In the genomic region with DNA sequence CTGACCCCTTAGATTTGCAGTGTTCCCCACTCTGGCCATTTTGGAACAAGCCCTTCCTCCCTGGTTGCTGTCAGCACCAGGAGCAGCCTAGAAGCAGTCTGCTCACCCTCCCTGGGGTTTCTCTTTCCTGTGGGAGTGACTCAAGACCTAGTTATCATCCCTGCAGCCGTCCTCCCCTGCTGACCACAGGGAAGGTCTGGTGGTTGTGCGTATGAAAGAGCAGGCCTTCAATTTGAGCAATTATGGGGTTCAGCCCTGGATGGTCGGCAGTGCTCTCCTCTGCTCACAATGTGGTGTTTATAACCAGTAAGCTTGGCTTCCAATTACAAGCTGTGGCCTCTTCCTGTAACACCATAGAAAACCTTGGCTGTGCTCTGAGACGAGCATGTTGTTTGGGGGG, we compare ENCODE assay signal across 12 mouse cellular contexts. TPM values are rescaled to one million over a fixed set of nuclear protein-coding genes. Genes with fewer than 3 reads are reported as not detected.
DNase-seq lines count a peak whose midpoint lies in the region; ATAC-seq and TF ChIP-seq lines count a peak whose summit lies in the region.
"Had no signal": no experiment of that assay in that cellular context is flagged by ENCODE, and none has a peak within 500 bp of the region (broad histone marks: within the 10 kb centered on the region; RNA-seq: fewer than 3 reads in every experiment).

No protein-coding gene starts in this region.

- DNase-seq in hindbrain, embryonic 11.5 days (ENCODE audit: low spot score): no peak
- no peak for DNase-seq in hindbrain, postnatal 0 days (ENCODE audit: low spot score)
- peak; percentile 67 for DNase-seq in 3T3-L1 (ENCODE audit: low read depth, low spot score)
- DNase-seq in Muller cell, postnatal 12 days (ENCODE audit: inconsistent ontology term): peak; percentile 76
- DNase-seq in gastrocnemius, postnatal 36 days: no peak
- no peak for DNase-seq in neural tube, embryonic 10.5 days (ENCODE audit: extremely low spot score, low spot score)
- no peak for DNase-seq in lung, postnatal 14 days
- DNase-seq: cerebellum, adult 2 months had no signal

- no peak overlapping the region for H3K9ac ChIP-seq in hindbrain, embryonic 11.5 days (ENCODE audit: low read depth, low read length)
- no peak overlapping the region for H3K9ac ChIP-seq in hindbrain, postnatal 0 days (replicated peaks; ENCODE audit: low read length)
- H3K9ac ChIP-seq in hindbrain, embryonic 12.5 days: no peak overlapping the region
- H3K9ac ChIP-seq: kidney, embryonic 15.5 days; stomach, embryonic 15.5 days had no signal

- 50% methylated on average over 4 of the region's 4 CpGs for WGBS in hindbrain, embryonic 11.5 days
- 56% methylated on average over 4 of the region's 4 CpGs for WGBS in hindbrain, postnatal 0 days
- WGBS in hindbrain, embryonic 12.5 days: 53% methylated on average over 4 of the region's 4 CpGs

- H3K9me3 ChIP-seq in hindbrain, embryonic 11.5 days (ENCODE audit: control insufficient read depth, low read length): no peaks in the 10 kb centered on the region
- H3K9me3 ChIP-seq in hindbrain, postnatal 0 days (ENCODE audit: low read length): no peaks in the 10 kb centered on the region
- H3K9me3 ChIP-seq in hindbrain, embryonic 12.5 days (replicated peaks): no peaks in the 10 kb centered on the region
- H3K9me3 ChIP-seq: kidney, embryonic 15.5 days; stomach, embryonic 15.5 days had no signal

- intact Hi-C loops in gastrocnemius, postnatal 36 days (cut with DNase I): no loop called here

- H3K4me3 ChIP-seq in hindbrain, embryonic 11.5 days (ENCODE audit: low read depth, low read length): no peak overlapping the region
- no peak overlapping the region for H3K4me3 ChIP-seq in hindbrain, postnatal 0 days (ENCODE audit: low read length)
- no peak overlapping the region for H3K4me3 ChIP-seq in hindbrain, embryonic 12.5 days
- H3K4me3 ChIP-seq: kidney, embryonic 15.5 days; stomach, embryonic 15.5 days had no signal

- no peak overlapping the region for H3K4me2 ChIP-seq in hindbrain, embryonic 11.5 days (replicated peaks; ENCODE audit: low read depth, low read length)
- H3K4me2 ChIP-seq in hindbrain, postnatal 0 days (ENCODE audit: low read depth, low read length): no peak overlapping the region
- H3K4me2 ChIP-seq in hindbrain, embryonic 12.5 days (replicated peaks): no peak overlapping the region
- H3K4me2 ChIP-seq: kidney, embryonic 15.5 days; stomach, embryonic 15.5 days had no signal

- H3K27me3 ChIP-seq in hindbrain, embryonic 11.5 days (ENCODE audit: control insufficient read depth, insufficient read depth, low read length): no peaks in the 10 kb centered on the region
- H3K27me3 ChIP-seq in hindbrain, postnatal 0 days (ENCODE audit: insufficient read depth, low read length): no peaks in the 10 kb centered on the region
- no peaks in the 10 kb centered on the region for H3K27me3 ChIP-seq in hindbrain, embryonic 12.5 days
- H3K27me3 ChIP-seq: kidney, embryonic 15.5 days; stomach, embryonic 15.5 days had no signal

- H3K27ac ChIP-seq in hindbrain, embryonic 11.5 days (ENCODE audit: low read depth, low read length): 0 out of 2 replicates have a peak overlapping the region, but pooled peaks have one; percentile 27
- H3K27ac ChIP-seq in hindbrain, postnatal 0 days: no peak overlapping the region
- H3K27ac ChIP-seq in hindbrain, embryonic 12.5 days: peak overlapping the region; percentile 30; the same call in 1 of the 2 replicates
- H3K27ac ChIP-seq: kidney, embryonic 15.5 days; stomach, embryonic 15.5 days had no signal

- 0 out of 2 replicates have a peak, but pooled peaks cover 2% of the 10 kb centered on the region for H3K36me3 ChIP-seq in hindbrain, embryonic 11.5 days (ENCODE audit: control insufficient read depth, insufficient read depth, low read length)
- H3K36me3 ChIP-seq in hindbrain, postnatal 0 days (ENCODE audit: insufficient read depth, low read length): no peaks in the 10 kb centered on the region
- H3K36me3 ChIP-seq in hindbrain, embryonic 12.5 days: peaks cover 23% of the 10 kb centered on the region
- H3K36me3 ChIP-seq: stomach, embryonic 15.5 days had no signal

- no peak for ATAC-seq in hindbrain, embryonic 11.5 days (ENCODE audit: low FRiP score)
- ATAC-seq in hindbrain, postnatal 0 days: no peak
- no peak for ATAC-seq in hindbrain, embryonic 12.5 days (ENCODE audit: low FRiP score)

- no peak for TF ChIP-seq CTCF in hindbrain, postnatal 0 days (IDR thresholded peaks at IDR 0.05; ENCODE audit: low read depth)

- no peaks in the 10 kb centered on the region; the same call in 1 of the 2 replicates for H3K4me1 ChIP-seq in hindbrain, embryonic 11.5 days (replicated peaks; ENCODE audit: control insufficient read depth, insufficient read depth, low read length)
- H3K4me1 ChIP-seq in hindbrain, postnatal 0 days (ENCODE audit: insufficient read depth, low read length): peaks cover 10% of the 10 kb centered on the region
- peaks cover 8% of the 10 kb centered on the region for H3K4me1 ChIP-seq in hindbrain, embryonic 12.5 days

RNA-seq across cellular contexts. Expression of gene Chrna1, which starts 27.5 kb away (rescaled TPM):
- 0.51 and 0.98 TPM in 2 replicates for polyA plus RNA-seq in hindbrain, embryonic 11.5 days (2014; fragmentation: Nextera tagmentation; extraction: Ambion mirVana)
- total RNA-seq in hindbrain, postnatal 0 days (2014; rRNA removed): not detected in 2 replicates
- 0.15 and 0.25 TPM in 2 replicates for polyA plus RNA-seq in hindbrain, postnatal 0 days (2015; fragmentation: Nextera tagmentation; extraction: Ambion mirVana)
- 0.74 and 2.3 TPM in 2 replicates for polyA plus RNA-seq in hindbrain, embryonic 12.5 days (2016; fragmentation: Nextera tagmentation; extraction: Ambion mirVana)
- 1 to 10 TPM; 6.6 to 6.8 TPM for total RNA-seq in gastrocnemius, postnatal 36 days (2021)
- total RNA-seq: liver, adult 2 months had no signal
- polyA plus RNA-seq: liver, adult 2 months had no signal

Comparison
In these comparisons a context has a peak if more than half of its experiments do, and no peak if none do; other contexts are left out.
1. DNase-seq: peak in 3T3-L1 (single experiment) and Muller cell, postnatal 12 days (single experiment); none in hindbrain, embryonic 11.5 days (single experiment), hindbrain, postnatal 0 days (single experiment), gastrocnemius, postnatal 36 days (0 of 2), neural tube, embryonic 10.5 days (single experiment) and lung, postnatal 14 days (single experiment).